Mouse (Mus musculus): ENCODE data around the gene Celf5. TPM values are rescaled to one million over a fixed set of nuclear protein-coding genes. Genes with fewer than 3 reads are reported as not detected.
A peak's percentile ranks its signal among the peaks of the same experiment; 100 is the strongest.

The Celf5 gene
- polyA plus RNA-seq, 1 experiment: not detected

GRCm38 (mm10) chr10:81517227-81517626 lies 34.7 kb upstream of the Celf5 start:
- Histone ChIP-seq H3K4me3 (replicated peaks) (no peak overlapping the region), H3K36me3 (ENCODE audit: control insufficient read depth) (peaks cover 8% of the 10 kb centered on the region), H3K4me1 (ENCODE audit: control insufficient read depth) (peaks cover 34% of the 10 kb centered on the region), H3K9me3 (ENCODE audit: control insufficient read depth, low read length) (peaks cover 12% of the 10 kb centered on the region), H3K27me3 (ENCODE audit: control insufficient read depth) (no peaks in the 10 kb centered on the region; the same call in 1 of the 2 replicates)
- no peak for TF ChIP-seq GATA1 (IDR thresholded peaks at IDR 0.05; ENCODE audit: low read length)
- TF ChIP-seq TAL1 (IDR thresholded peaks at IDR 0.05; ENCODE audit: low read length): no peak

- Histone ChIP-seq H3K27me3 (ENCODE audit: control insufficient read depth) (no peaks in the 10 kb centered on the region; the same call in 1 of the 2 replicates), H3K4me3 (replicated peaks) (no peak overlapping the region), H3K4me1 (ENCODE audit: control insufficient read depth) (peaks cover 22% of the 10 kb centered on the region), H3K9me3 (ENCODE audit: control insufficient read depth, low read length) (peaks cover 12% of the 10 kb centered on the region), H3K36me3 (ENCODE audit: control insufficient read depth) (peaks cover 8% of the 10 kb centered on the region)
- TF ChIP-seq TAL1 (IDR thresholded peaks at IDR 0.05; ENCODE audit: low read length) (no peak), GATA1 (IDR thresholded peaks at IDR 0.05; ENCODE audit: low read length) (no peak)
Measured at GRCm38 (mm10) chr10:81513798-81514197, 31.3 kb upstream of the Celf5 start.

GRCm38 (mm10) chr10:81510246-81510810 lies 27.8 kb upstream of the Celf5 start:
- H3K9me3 ChIP-seq (ENCODE audit: control insufficient read depth, low read length): peaks cover 12% of the 10 kb centered on the region
- H3K27me3 ChIP-seq (ENCODE audit: control insufficient read depth): no peaks in the 10 kb centered on the region; the same call in 1 of the 2 replicates
- no peak for TF ChIP-seq TAL1 (IDR thresholded peaks at IDR 0.05; ENCODE audit: low read length)
- TF ChIP-seq GATA1 (IDR thresholded peaks at IDR 0.05; ENCODE audit: low read length): no peak
- peaks cover 16% of the 10 kb centered on the region for H3K4me1 ChIP-seq (ENCODE audit: control insufficient read depth)
- H3K36me3 ChIP-seq (ENCODE audit: control insufficient read depth): peaks cover 10% of the 10 kb centered on the region
- no peak overlapping the region for H3K4me3 ChIP-seq (replicated peaks)

GRCm38 (mm10) chr10:81507691-81508489 lies 25.4 kb upstream of the Celf5 start:
- no peak overlapping the region for H3K4me3 ChIP-seq (replicated peaks)
- H3K9me3 ChIP-seq (ENCODE audit: control insufficient read depth, low read length): peaks cover 4% of the 10 kb centered on the region
- H3K4me1 ChIP-seq (ENCODE audit: control insufficient read depth): peaks cover 20% of the 10 kb centered on the region
- TF ChIP-seq TAL1 (IDR thresholded peaks at IDR 0.05; ENCODE audit: low read length) (no peak), GATA1 (IDR thresholded peaks at IDR 0.05; ENCODE audit: low read length) (no peak)
- no peaks in the 10 kb centered on the region; the same call in 1 of the 2 replicates for H3K27me3 ChIP-seq (ENCODE audit: control insufficient read depth)
- H3K36me3 ChIP-seq (ENCODE audit: control insufficient read depth): peaks cover 3% of the 10 kb centered on the region; the same call in 1 of the 2 replicates

- Histone ChIP-seq H3K9me3 (ENCODE audit: control insufficient read depth, low read length) (peaks cover 4% of the 10 kb centered on the region), H3K4me3 (replicated peaks) (no peak overlapping the region), H3K4me1 (ENCODE audit: control insufficient read depth) (peaks cover 26% of the 10 kb centered on the region), H3K36me3 (ENCODE audit: control insufficient read depth) (peaks cover 3% of the 10 kb centered on the region; the same call in 1 of the 2 replicates), H3K27me3 (ENCODE audit: control insufficient read depth) (no peaks in the 10 kb centered on the region; the same call in 1 of the 2 replicates)
- TF ChIP-seq GATA1 (IDR thresholded peaks at IDR 0.05; ENCODE audit: low read length): no peak
- no peak for TF ChIP-seq TAL1 (IDR thresholded peaks at IDR 0.05; ENCODE audit: low read length)
Measured at GRCm38 (mm10) chr10:81507095-81507494, 24.6 kb upstream of the Celf5 start.

GRCm38 (mm10) chr10:81505016-81505664 lies 22.6 kb upstream of the Celf5 start:
- H3K4me1 ChIP-seq (ENCODE audit: control insufficient read depth): peaks cover 28% of the 10 kb centered on the region
- peaks cover 3% of the 10 kb centered on the region; the same call in 1 of the 2 replicates for H3K36me3 ChIP-seq (ENCODE audit: control insufficient read depth)
- H3K4me3 ChIP-seq (replicated peaks): no peak overlapping the region
- TF ChIP-seq GATA1 (IDR thresholded peaks at IDR 0.05; ENCODE audit: low read length): no peak
- TF ChIP-seq TAL1 (IDR thresholded peaks at IDR 0.05; ENCODE audit: low read length): no peak
- H3K27me3 ChIP-seq (ENCODE audit: control insufficient read depth): no peaks in the 10 kb centered on the region; the same call in 1 of the 2 replicates
- peaks cover 4% of the 10 kb centered on the region for H3K9me3 ChIP-seq (ENCODE audit: control insufficient read depth, low read length)

GRCm38 (mm10) chr10:81502658-81503057 lies 20.1 kb upstream of the Celf5 start:
- Histone ChIP-seq H3K4me1 (ENCODE audit: control insufficient read depth) (peaks cover 44% of the 10 kb centered on the region), H3K9me3 (ENCODE audit: control insufficient read depth, low read length) (peaks cover 4% of the 10 kb centered on the region), H3K4me3 (replicated peaks) (peak overlapping the region; percentile 51), H3K27me3 (ENCODE audit: control insufficient read depth) (no peaks in the 10 kb centered on the region; the same call in 1 of the 2 replicates), H3K36me3 (ENCODE audit: control insufficient read depth) (peaks cover 3% of the 10 kb centered on the region; the same call in 1 of the 2 replicates)
- TF ChIP-seq TAL1 (IDR thresholded peaks at IDR 0.05; ENCODE audit: low read length) (no peak), GATA1 (IDR thresholded peaks at IDR 0.05; ENCODE audit: low read length) (no peak)

GRCm38 (mm10) chr10:81501863-81502262 lies 19.4 kb upstream of the Celf5 start:
- no peaks in the 10 kb centered on the region; the same call in 1 of the 2 replicates for H3K27me3 ChIP-seq (ENCODE audit: control insufficient read depth)
- peaks cover 47% of the 10 kb centered on the region for H3K4me1 ChIP-seq (ENCODE audit: control insufficient read depth)
- H3K4me3 ChIP-seq (replicated peaks): no peak overlapping the region
- TF ChIP-seq GATA1 (IDR thresholded peaks at IDR 0.05; ENCODE audit: low read length): no peak
- TF ChIP-seq TAL1 (IDR thresholded peaks at IDR 0.05; ENCODE audit: low read length): no peak
- peaks cover 3% of the 10 kb centered on the region; the same call in 1 of the 2 replicates for H3K36me3 ChIP-seq (ENCODE audit: control insufficient read depth)
- H3K9me3 ChIP-seq (ENCODE audit: control insufficient read depth, low read length): peaks cover 4% of the 10 kb centered on the region

Measured in erythroblast, embryonic 14.5 days (primary cell).